Mouse (Mus musculus): ENCODE measurements at regions not wholly inside any gene's neighbourhood (a gene's known extent, or its start where the extent isn't known, plus 50 kb on each side); places are given as distances from the start of the nearest gene placed in this dataset.

DNA sequence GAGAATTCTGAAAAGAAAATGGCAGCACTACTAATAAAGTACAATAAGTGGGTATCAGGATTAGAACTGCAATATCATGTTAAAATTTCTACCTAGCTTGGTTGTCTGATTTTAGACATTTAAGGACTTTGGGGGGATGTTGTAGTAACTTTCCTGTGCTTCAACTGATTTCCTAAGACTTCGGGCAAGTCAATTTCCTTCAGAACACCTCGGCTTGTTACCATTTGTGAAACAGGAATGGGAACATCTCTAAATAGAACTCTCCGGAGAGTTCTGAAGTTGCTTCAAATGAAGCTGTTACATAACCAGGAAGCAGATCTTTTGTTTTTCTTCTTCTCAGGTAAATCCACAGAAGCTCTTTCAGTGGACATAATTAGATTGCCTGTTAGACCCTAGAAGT lies 237.0 kb upstream of the Cited2 start:
- no peak for TF ChIP-seq GATA1 (IDR thresholded peaks at IDR 0.05; ENCODE audit: borderline replicate concordance, low read length)
- no peak for TF ChIP-seq FLI1 (IDR thresholded peaks at IDR 0.05; ENCODE audit: low read length)

All from megakaryocyte, embryonic 14.5 days (primary cell).